Mouse (Mus musculus) heart, embryonic 15.5 days (tissue): ENCODE measurements around the gene Bcap29. TPM values are rescaled to one million over a fixed set of nuclear protein-coding genes. Genes with fewer than 3 reads are reported as not detected.

Experiments
- ATAC-seq: fragments of 200-750 bp; cut with Nextera tagmentation; replicated peaks from 2 replicates; pipeline ENCODE4 v1.8.0; 2017; ENCODE audit warnings: low read depth, moderate TSS enrichment; ENCODE audit not compliant: insufficient number of reproducible peaks, insufficient read depth, low FRiP score
- H3K27ac ChIP-seq: fragments of 300-500 bp; sonication (generic); 2 replicates; pipeline ENCODE4 v1.5.1; 2015; ENCODE audit warnings: mild to moderate bottlenecking, inconsistent platforms
- H3K27me3 ChIP-seq: fragments of 300-500 bp; sonication (generic); 2 replicates; pipeline ENCODE4 v1.6.1; 2015; ENCODE audit warnings: inconsistent platforms
- H3K36me3 ChIP-seq: fragments of 300-500 bp; sonication (generic); 2 replicates; pipeline ENCODE4 v1.6.1; 2015; ENCODE audit warnings: mild to moderate bottlenecking, inconsistent platforms
- H3K4me1 ChIP-seq: fragments of 300-500 bp; sonication (generic); replicated peaks from 2 replicates; pipeline ENCODE4 v1.6.1; 2015; ENCODE audit warnings: inconsistent platforms
- H3K4me2 ChIP-seq: fragments of 300-500 bp; sonication (generic); 2 replicates; pipeline ENCODE4 v1.6.1; 2015; ENCODE audit warnings: inconsistent platforms, mild to moderate bottlenecking, moderate library complexity
- H3K4me3 ChIP-seq: fragments of 300-500 bp; sonication (generic); 2 replicates; pipeline ENCODE4 v1.5.1; 2015; ENCODE audit warnings: mild to moderate bottlenecking, inconsistent platforms
- H3K9ac ChIP-seq: fragments of 300-500 bp; sonication (generic); 2 replicates; pipeline ENCODE4 v1.6.1; 2015; ENCODE audit warnings: mild to moderate bottlenecking, inconsistent platforms
- H3K9me3 ChIP-seq: fragments of 300-500 bp; sonication (generic); replicated peaks from 2 replicates; pipeline ENCODE4 v1.6.1; 2016; ENCODE audit warnings: inconsistent platforms
- WGBS: fragments of 180-500 bp; shearing (Covaris S2); methylation state at CpG from one replicate; pipeline ENCODE4 v1.1.7; 2015; ENCODE audit warnings: mixed read lengths; 5-methylcytosine and 5-hydroxymethylcytosine counted together
- polyA plus RNA-seq: library from polyadenylated mRNA; unstranded; fragments of >200 nt; fragmentation: Nextera tagmentation; extraction: Ambion mirVana; gene quantifications from 2 replicates; pipeline ENCODE4 v1.2.1, GENCODE M21; 2015

The Bcap29 gene
- polyA plus RNA-seq, 1 experiment from 2014 or later, result 42.4 TPM

DNA sequence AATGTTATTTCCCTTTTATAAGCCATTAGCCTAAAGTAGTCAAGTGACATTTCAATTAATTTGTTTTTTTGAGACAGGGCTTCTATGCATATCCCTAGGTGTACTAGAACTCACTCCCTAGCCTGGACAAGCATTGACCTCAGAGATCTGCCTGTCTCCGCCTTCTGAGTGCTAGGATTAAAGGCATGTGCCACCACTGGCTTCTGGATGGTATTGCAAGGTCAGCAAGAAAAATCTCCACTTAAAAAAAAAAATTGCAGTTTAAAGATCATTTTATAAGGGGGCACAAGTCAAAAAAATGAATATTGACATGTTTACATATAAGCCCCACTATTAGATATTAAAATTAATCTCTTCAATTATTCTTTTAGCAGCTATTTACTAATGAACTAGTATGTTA is 9.4 kb downstream of the Bcap29 start:
- H3K9ac ChIP-seq, result no peak overlapping the region
- H3K4me3 ChIP-seq, result no peak overlapping the region
- H3K27ac ChIP-seq, result no peak overlapping the region
- H3K9me3 ChIP-seq, result no peaks in the 10 kb centered on the region
- WGBS, result 92% methylated on average over 1 of the region's 1 CpGs
- H3K4me2 ChIP-seq, result no peak overlapping the region
- no peaks in the 10 kb centered on the region for H3K27me3 ChIP-seq
- no peaks in the 10 kb centered on the region for H3K4me1 ChIP-seq
- peaks cover 27% of the 10 kb centered on the region; the same call in 1 of the 2 replicates for H3K36me3 ChIP-seq
- ATAC-seq, result no peak

DNA sequence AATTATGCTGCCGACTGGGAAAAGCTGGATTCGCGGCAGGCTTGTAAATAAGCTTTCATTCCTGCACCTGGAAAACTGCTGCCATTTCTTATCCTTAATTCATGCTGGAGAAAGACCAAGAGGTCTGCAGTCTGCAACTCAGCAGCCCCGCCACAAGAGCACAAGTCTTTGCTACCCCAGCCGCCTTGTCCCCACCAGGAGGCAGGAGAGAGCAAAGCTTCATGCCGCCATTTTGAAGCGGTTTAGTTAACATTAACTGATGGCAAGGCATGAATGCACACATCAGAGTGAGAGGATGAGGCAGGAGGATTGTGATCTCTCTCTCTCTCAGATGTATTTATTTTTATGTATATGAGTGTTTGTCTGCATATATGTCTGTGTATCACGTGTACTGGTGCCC is 14.4 kb downstream of the Bcap29 start:
- no peak overlapping the region for H3K4me3 ChIP-seq
- H3K27me3 ChIP-seq, result no peaks in the 10 kb centered on the region
- peaks cover 15% of the 10 kb centered on the region for H3K36me3 ChIP-seq
- H3K27ac ChIP-seq, result no peak overlapping the region
- no peak overlapping the region for H3K9ac ChIP-seq
- peaks cover 4% of the 10 kb centered on the region; the same call in 1 of the 2 replicates for H3K4me1 ChIP-seq
- WGBS, result 80% methylated on average over 8 of the region's 8 CpGs
- no peak for ATAC-seq
- H3K4me2 ChIP-seq, result no peak overlapping the region
- no peaks in the 10 kb centered on the region for H3K9me3 ChIP-seq

DNA sequence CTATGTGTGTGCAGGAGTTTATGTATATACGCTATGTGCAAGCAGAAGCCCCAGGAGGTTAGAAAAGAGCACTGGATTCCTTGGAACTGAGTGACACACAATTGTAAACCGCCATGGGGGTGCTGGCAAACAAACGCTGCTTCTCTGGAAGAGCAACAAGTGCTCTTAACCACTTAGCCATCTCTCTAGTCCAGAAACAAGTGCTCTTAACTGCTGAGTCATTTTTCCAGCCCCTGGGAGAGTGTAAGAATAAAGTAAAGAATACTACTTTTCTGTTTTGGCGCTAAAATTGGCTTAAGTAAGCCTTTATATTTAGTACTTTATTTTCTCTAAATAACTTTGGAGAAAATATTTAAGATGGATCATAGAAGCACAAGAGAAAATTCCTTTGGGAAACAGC is 21.1 kb downstream of the Bcap29 start:
- H3K4me2 ChIP-seq, result no peak overlapping the region
- no peak overlapping the region for H3K9ac ChIP-seq
- H3K4me1 ChIP-seq, result peaks cover 3% of the 10 kb centered on the region; the same call in 1 of the 2 replicates
- H3K27ac ChIP-seq, result no peak overlapping the region
- no peaks in the 10 kb centered on the region for H3K9me3 ChIP-seq
- H3K36me3 ChIP-seq, result peaks cover 8% of the 10 kb centered on the region
- H3K4me3 ChIP-seq, result no peak overlapping the region
- WGBS, result 64% methylated on average over 4 of the region's 4 CpGs
- H3K27me3 ChIP-seq, result no peaks in the 10 kb centered on the region
- ATAC-seq, result no peak

DNA sequence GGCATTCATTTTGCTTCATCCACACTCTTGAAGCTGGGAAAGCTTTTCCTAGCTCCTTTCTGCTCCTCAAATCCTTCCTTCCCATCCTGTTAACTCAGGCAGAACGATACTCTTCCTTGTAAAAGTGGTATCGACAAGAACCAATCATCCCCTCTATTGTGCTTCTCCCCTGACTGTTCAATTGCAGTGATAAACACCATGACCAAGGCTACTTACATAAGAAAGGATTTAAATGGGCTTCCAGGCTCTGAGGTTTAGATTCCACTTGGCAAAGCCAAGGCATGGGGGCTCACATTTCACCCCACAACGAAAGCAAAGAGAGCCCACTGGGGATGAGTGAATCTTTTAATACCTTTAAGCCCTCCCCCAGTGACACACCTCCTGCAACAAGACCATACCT is 26.3 kb downstream of the Bcap29 start:
- WGBS, result 53% methylated on average over 3 of the region's 3 CpGs
- H3K9ac ChIP-seq, result no peak overlapping the region
- H3K4me2 ChIP-seq, result no peak overlapping the region
- H3K27ac ChIP-seq, result no peak overlapping the region
- no peaks in the 10 kb centered on the region for H3K9me3 ChIP-seq
- no peak overlapping the region for H3K4me3 ChIP-seq
- no peak for ATAC-seq
- no peaks in the 10 kb centered on the region for H3K27me3 ChIP-seq
- no peaks in the 10 kb centered on the region; the same call in 1 of the 2 replicates for H3K4me1 ChIP-seq
- H3K36me3 ChIP-seq, result no peaks in the 10 kb centered on the region

DNA sequence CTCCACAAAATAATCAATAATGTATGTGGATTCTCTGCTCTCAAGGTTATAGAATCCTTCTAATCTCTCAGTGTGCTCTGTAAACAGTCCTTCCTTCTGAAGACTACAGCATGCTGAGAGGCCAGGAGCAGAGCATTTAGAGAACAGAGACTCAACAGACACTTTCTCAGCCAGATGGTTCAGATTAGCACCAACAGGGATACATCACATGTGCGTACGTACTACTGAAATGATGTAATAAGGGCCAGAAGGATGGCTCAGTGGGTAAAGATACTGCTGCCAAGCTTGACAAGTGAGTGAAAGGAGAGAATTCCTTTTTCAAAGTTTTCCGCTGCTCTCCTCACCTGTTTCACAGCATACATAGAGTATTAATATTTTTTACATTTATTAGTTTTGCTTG is 29.6 kb downstream of the Bcap29 start:
- no peaks in the 10 kb centered on the region for H3K9me3 ChIP-seq
- no peaks in the 10 kb centered on the region; the same call in 1 of the 2 replicates for H3K4me1 ChIP-seq
- H3K4me2 ChIP-seq, result no peak overlapping the region
- H3K4me3 ChIP-seq, result no peak overlapping the region
- 81% methylated on average over 3 of the region's 3 CpGs for WGBS
- H3K36me3 ChIP-seq, result no peaks in the 10 kb centered on the region
- ATAC-seq, result no peak
- H3K9ac ChIP-seq, result no peak overlapping the region
- H3K27me3 ChIP-seq, result no peaks in the 10 kb centered on the region
- no peak overlapping the region for H3K27ac ChIP-seq

DNA sequence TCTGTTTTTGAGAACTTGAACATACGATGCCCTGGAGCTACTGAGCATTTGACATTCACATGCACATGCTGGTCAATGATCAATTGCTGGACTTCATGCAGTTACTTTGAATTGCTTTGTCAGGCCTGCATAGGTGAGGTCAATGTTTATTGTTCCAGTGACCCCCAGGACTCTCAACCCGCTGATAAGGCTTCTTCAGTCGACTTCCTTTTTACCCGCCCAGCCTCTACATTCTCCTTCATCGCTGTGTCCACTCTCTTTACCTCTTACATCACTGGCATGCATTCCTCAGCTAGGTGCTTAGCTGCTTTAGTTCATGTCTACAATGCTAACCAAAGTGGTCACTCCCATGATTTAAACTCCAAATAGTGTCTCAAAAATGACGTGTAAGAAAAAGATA is 30.9 kb downstream of the Bcap29 start:
- H3K27me3 ChIP-seq, result no peaks in the 10 kb centered on the region
- H3K4me1 ChIP-seq, result no peaks in the 10 kb centered on the region; the same call in 1 of the 2 replicates
- no peak overlapping the region for H3K27ac ChIP-seq
- WGBS, result 41% methylated on average over 6 of the region's 6 CpGs
- H3K9ac ChIP-seq, result no peak overlapping the region
- no peak overlapping the region for H3K4me3 ChIP-seq
- H3K4me2 ChIP-seq, result no peak overlapping the region
- no peaks in the 10 kb centered on the region for H3K9me3 ChIP-seq
- ATAC-seq, result no peak
- no peaks in the 10 kb centered on the region for H3K36me3 ChIP-seq

DNA sequence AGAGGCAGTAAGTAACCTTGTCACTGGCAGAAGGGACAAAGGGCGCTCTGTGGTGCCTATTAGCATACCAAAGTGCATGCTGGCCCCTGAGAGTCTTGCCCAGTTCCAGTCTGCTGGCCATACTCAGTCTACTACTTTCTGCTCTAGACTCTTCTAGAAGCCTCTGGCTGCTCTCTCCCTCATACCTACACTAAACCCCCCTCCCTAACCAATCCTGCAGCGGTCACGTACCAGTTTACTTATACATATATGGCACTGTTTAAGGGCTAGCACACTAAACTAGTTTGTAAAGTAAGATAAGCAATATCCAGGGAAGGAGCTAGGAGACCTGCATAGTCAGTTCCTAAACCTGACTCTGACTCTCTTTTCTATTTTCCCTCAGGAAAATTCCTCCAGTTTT is 40.2 kb downstream of the Bcap29 start:
- Histone ChIP-seq H3K4me3 (no peak overlapping the region), H3K9ac (no peak overlapping the region), H3K4me1 (0 out of 2 replicates have a peak, but pooled peaks cover 6% of the 10 kb centered on the region), H3K9me3 (no peaks in the 10 kb centered on the region; the same call in 1 of the 2 replicates), H3K27me3 (no peaks in the 10 kb centered on the region), H3K36me3 (peaks cover 4% of the 10 kb centered on the region; the same call in 1 of the 2 replicates), H3K4me2 (no peak overlapping the region), H3K27ac (no peak overlapping the region)
- WGBS, result 88% methylated on average over 3 of the region's 3 CpGs
- no peak for ATAC-seq

DNA sequence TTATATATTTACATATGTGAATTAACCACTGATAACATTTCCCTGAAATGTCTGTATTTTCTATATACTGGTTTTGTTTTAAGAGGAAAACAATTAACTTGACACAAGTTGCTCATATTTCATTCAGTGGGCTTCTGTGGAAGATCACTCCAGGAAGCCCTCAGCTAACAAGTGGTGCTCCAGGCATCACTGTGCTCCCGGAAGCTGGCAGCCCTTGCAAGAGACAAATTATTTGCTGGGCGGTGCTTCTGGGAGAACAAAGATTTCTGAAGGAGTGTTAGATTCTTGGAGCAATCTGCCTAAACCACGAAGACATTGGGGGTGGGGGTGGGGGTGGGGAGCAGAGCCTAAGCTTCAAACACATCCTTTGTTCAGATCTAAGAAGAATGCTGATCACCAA is 42.4 kb downstream of the Bcap29 start:
- Histone ChIP-seq H3K4me1 (0 out of 2 replicates have a peak, but pooled peaks cover 6% of the 10 kb centered on the region), H3K27ac (no peak overlapping the region), H3K9me3 (no peaks in the 10 kb centered on the region; the same call in 1 of the 2 replicates), H3K36me3 (peaks cover 4% of the 10 kb centered on the region; the same call in 1 of the 2 replicates), H3K4me3 (no peak overlapping the region), H3K27me3 (no peaks in the 10 kb centered on the region), H3K4me2 (no peak overlapping the region), H3K9ac (no peak overlapping the region)
- no peak for ATAC-seq
- WGBS, result 40% methylated on average over 3 of the region's 3 CpGs

DNA sequence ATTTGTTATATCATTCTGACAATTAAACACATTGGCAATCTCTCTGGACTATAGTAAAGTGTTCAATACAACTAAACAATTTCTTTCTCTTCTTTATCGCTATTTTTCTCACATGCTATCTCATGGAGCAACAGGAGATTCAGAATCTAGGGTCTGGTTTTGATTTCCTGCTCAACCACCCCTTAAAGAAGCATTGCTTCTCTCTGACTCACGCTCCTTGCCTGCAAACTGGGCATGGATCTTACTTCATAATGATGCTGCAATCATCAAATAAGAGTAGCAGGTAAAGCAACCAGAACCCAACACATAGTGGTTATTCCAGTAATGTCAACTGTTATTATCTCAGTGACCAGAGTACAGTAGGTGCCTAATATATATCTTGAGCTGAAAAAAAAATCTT is 50.7 kb downstream of the Bcap29 start:
- 75% methylated on average over 2 of the region's 2 CpGs for WGBS
- Histone ChIP-seq H3K4me2 (no peak overlapping the region), H3K27ac (no peak overlapping the region), H3K27me3 (no peaks in the 10 kb centered on the region), H3K9me3 (no peaks in the 10 kb centered on the region), H3K4me3 (no peak overlapping the region), H3K36me3 (no peaks in the 10 kb centered on the region), H3K4me1 (no peaks in the 10 kb centered on the region; the same call in 1 of the 2 replicates), H3K9ac (no peak overlapping the region)
- ATAC-seq, result no peak

DNA sequence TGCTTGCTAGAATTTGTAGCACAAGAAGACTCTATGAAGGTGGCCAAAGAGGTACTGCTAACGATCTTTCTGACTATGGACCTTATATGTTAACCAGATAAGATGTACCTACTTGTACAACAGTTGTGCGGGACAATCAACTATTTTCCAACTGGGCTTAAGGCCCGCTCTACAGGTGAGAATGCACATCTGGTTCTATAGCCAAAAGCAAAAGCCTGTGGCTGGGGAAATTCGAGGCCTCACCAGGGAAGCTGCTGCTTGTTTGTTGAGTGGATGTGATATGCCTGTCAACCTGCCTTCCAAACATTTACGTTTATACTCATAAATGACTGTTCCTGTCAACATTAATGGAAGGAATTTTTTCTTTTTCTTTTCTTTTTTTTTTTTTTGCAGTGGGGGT is 52.4 kb downstream of the Bcap29 start:
- H3K27ac ChIP-seq, result no peak overlapping the region
- no peak overlapping the region for H3K4me2 ChIP-seq
- H3K27me3 ChIP-seq, result no peaks in the 10 kb centered on the region
- no peak overlapping the region for H3K9ac ChIP-seq
- H3K9me3 ChIP-seq, result no peaks in the 10 kb centered on the region
- no peak overlapping the region for H3K4me3 ChIP-seq
- H3K4me1 ChIP-seq, result no peaks in the 10 kb centered on the region; the same call in 1 of the 2 replicates
- 83% methylated on average over 5 of the region's 5 CpGs for WGBS
- H3K36me3 ChIP-seq, result no peaks in the 10 kb centered on the region
- no peak for ATAC-seq

DNA sequence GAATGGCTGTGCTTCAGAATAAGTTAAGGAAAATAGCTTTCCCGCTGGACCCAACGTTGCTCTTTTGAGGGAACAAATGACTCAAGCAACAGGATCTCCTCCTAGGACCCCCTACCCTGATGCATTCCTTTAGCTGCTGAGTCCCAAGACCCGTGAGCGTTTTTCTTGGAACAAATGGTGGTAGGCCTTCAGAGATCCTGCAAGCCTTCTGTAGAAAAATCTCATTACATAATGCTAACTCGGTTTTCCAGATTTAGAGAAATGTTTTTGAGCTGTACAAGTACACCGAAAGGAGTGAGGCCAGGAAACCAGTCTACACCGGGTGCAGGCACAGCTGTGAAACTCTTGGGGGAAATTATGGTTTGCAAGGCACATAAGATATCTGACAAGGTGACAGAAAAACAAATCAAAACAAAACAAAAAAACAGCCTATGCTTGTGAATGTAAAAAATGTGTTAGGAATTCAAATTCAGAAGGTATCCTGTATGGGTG is 53.1 kb downstream of the Bcap29 start:
- Histone ChIP-seq H3K4me2 (no peak overlapping the region), H3K36me3 (no peaks in the 10 kb centered on the region), H3K9ac (no peak overlapping the region), H3K27ac (no peak overlapping the region), H3K4me1 (no peaks in the 10 kb centered on the region; the same call in 1 of the 2 replicates), H3K4me3 (no peak overlapping the region), H3K9me3 (no peaks in the 10 kb centered on the region), H3K27me3 (no peaks in the 10 kb centered on the region)
- no peak for ATAC-seq
- WGBS, result 57% methylated on average over 7 of the region's 7 CpGs

DNA sequence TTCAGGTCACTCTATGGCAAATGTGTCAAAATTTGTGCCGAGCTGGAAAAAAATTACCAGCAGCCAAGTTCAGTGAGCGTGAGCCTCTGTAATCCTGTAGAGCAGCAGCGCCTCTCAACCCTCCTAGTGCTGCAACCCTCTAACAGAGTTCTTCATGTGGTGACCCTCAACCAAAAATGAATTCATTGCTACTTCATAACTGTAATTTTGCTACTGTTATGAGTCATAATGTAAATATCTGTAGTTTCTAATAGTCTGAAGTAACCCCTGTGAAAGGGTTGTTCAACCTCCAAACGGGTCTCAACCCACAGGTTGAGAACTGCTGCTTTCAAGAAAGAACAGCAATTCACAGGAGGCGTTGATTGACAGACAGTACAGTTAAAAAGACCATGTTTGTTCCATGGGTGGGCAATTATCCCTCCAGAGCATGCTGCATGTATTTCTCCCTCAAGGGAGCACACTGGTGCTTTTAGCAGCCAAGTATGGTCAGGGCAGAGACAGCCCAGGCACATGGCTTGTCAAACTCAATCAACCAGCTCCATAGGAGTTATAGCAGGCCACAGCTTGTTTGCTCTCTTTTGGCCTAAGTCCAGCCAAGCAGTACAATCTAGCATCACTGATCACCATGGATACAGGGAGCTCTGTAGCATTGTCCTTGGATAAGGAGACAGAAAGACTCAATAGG is 53.7 kb downstream of the Bcap29 start:
- no peaks in the 10 kb centered on the region for H3K36me3 ChIP-seq
- WGBS, result 73% methylated on average over 5 of the region's 5 CpGs
- no peak overlapping the region for H3K4me3 ChIP-seq
- no peak overlapping the region for H3K27ac ChIP-seq
- no peaks in the 10 kb centered on the region; the same call in 1 of the 2 replicates for H3K4me1 ChIP-seq
- no peaks in the 10 kb centered on the region for H3K27me3 ChIP-seq
- ATAC-seq, result no peak; the same call in 1 of the 2 replicates
- H3K9ac ChIP-seq, result no peak overlapping the region
- no peak overlapping the region for H3K4me2 ChIP-seq
- no peaks in the 10 kb centered on the region for H3K9me3 ChIP-seq
